Mouse (Mus musculus) thymus, adult 2 months (tissue): ENCODE measurements around the gene Myo3b. TPM values are rescaled to one million over a fixed set of nuclear protein-coding genes. Genes with fewer than 3 reads are reported as not detected.

Experiments
- DNase-seq: peaks from one replicate; pipeline ENCODE4 v3.0.0; 2021
- H3K27ac ChIP-seq: fragments of 200-500 bp; 2 replicates; pipeline ENCODE4 v1.5.1; 2012; ENCODE audit warnings: low read length, control low read depth; ENCODE audit not compliant: control insufficient read depth, insufficient read depth
- H3K27me3 ChIP-seq: fragments of 200-500 bp; 2 replicates; pipeline ENCODE4 v1.6.1; 2012; ENCODE audit warnings: mild to moderate bottlenecking, low read length, moderate library complexity, mixed read lengths; ENCODE audit not compliant: control insufficient read depth, insufficient read depth
- H3K36me3 ChIP-seq: fragments of 200-500 bp; 2 replicates; pipeline ENCODE4 v1.6.1; 2012; ENCODE audit warnings: mild to moderate bottlenecking, low read length, moderate library complexity; ENCODE audit not compliant: control insufficient read depth, insufficient read depth
- H3K4me1 ChIP-seq: fragments of 200-500 bp; replicated peaks from 2 replicates; pipeline ENCODE4 v1.6.1; 2012; ENCODE audit warnings: low read length; ENCODE audit not compliant: control insufficient read depth, insufficient read depth
- H3K4me3 ChIP-seq: fragments of 200-500 bp; 2 replicates; pipeline ENCODE4 v1.5.1; 2012; ENCODE audit warnings: mild to moderate bottlenecking, low read length, control low read depth, moderate library complexity; ENCODE audit not compliant: control insufficient read depth, insufficient read depth
- CTCF ChIP-seq: fragments of 200-500 bp; IDR thresholded peaks from 2 replicates; pipeline ENCODE4 v1.5.1; 2012; ENCODE audit warnings: mild to moderate bottlenecking, control low read depth, low read length, moderate library complexity, borderline replicate concordance; ENCODE audit not compliant: control insufficient read depth, poor library complexity, insufficient read depth; ENCODE audit errors: extremely low read depth
- POLR2A ChIP-seq: fragments of 200-500 bp; IDR thresholded peaks from 2 replicates; pipeline ENCODE4 v1.6.1; 2012; ENCODE audit warnings: mild to moderate bottlenecking, low read length, control low read depth, moderate library complexity; ENCODE audit not compliant: control insufficient read depth, poor library complexity, insufficient read depth; ENCODE audit errors: extremely low read depth
- whole genome bisulfite sequencing: fragments of 180-500 bp; shearing (Covaris S2); methylation state at CpG from one replicate; pipeline ENCODE4 v1.1.7; 2018; 5-methylcytosine and 5-hydroxymethylcytosine counted together
- polyA plus RNA-seq: library from polyadenylated mRNA; depleted of rRNA; stranded (reverse); fragments of >200 nt; gene quantifications from 2 replicates; pipeline ENCODE4 v1.2.3, GENCODE M21; 2012

The Myo3b gene
- polyA plus RNA-seq, 1 experiment = 0.94 TPM

GRCm38 (mm10) chr2:70415521-70415920 is 376.6 kb downstream of the Myo3b start:
- 97% methylated on average over 1 of the region's 1 CpGs for WGBS
- no peak for DNase-seq
- no peaks in the 10 kb centered on the region for H3K36me3 ChIP-seq
- no peaks in the 10 kb centered on the region for H3K27me3 ChIP-seq
- no peak overlapping the region for H3K4me3 ChIP-seq
- no peaks in the 10 kb centered on the region for H3K4me1 ChIP-seq
- H3K27ac ChIP-seq = no peak overlapping the region
- TF ChIP-seq CTCF = no peak
- TF ChIP-seq POLR2A = no peak

- TF ChIP-seq POLR2A (no peak), CTCF (no peak)
- no peak overlapping the region for H3K4me3 ChIP-seq
- 93% methylated on average over 6 of the region's 6 CpGs for WGBS
- no peaks in the 10 kb centered on the region for H3K4me1 ChIP-seq
- no peak overlapping the region for H3K27ac ChIP-seq
- no peak for DNase-seq
- H3K27me3 ChIP-seq = no peaks in the 10 kb centered on the region
- no peaks in the 10 kb centered on the region for H3K36me3 ChIP-seq
These were observed 380.4 kb downstream of the Myo3b start for GRCm38 (mm10) chr2:70419336-70419735.

GRCm38 (mm10) chr2:70421144-70421874 is 382.4 kb downstream of the Myo3b start:
- no peak for DNase-seq
- Histone ChIP-seq H3K36me3 (no peaks in the 10 kb centered on the region), H3K27me3 (no peaks in the 10 kb centered on the region), H3K4me1 (peaks cover 7% of the 10 kb centered on the region), H3K27ac (no peak overlapping the region), H3K4me3 (no peak overlapping the region)
- TF ChIP-seq POLR2A = no peak
- no peak for TF ChIP-seq CTCF
- WGBS = 87% methylated on average over 13 of the region's 13 CpGs

GRCm38 (mm10) chr2:70425611-70426010 is 386.7 kb downstream of the Myo3b start:
- Histone ChIP-seq H3K27me3 (no peaks in the 10 kb centered on the region), H3K4me3 (no peak overlapping the region), H3K36me3 (no peaks in the 10 kb centered on the region), H3K27ac (no peak overlapping the region), H3K4me1 (peaks cover 7% of the 10 kb centered on the region)
- peak; percentile 35 for DNase-seq
- WGBS = 47% methylated on average over 11 of the region's 11 CpGs
- TF ChIP-seq CTCF (no peak), POLR2A (no peak)

GRCm38 (mm10) chr2:70443035-70443434 is 404.1 kb downstream of the Myo3b start:
- no peak for DNase-seq
- TF ChIP-seq CTCF = no peak
- TF ChIP-seq POLR2A = no peak
- 19% methylated on average over 4 of the region's 4 CpGs for WGBS

GRCm38 (mm10) chr2:70444141-70444540 is 405.2 kb downstream of the Myo3b start:
- H3K4me3 ChIP-seq = no peak overlapping the region
- no peak for DNase-seq

More at GRCm38 (mm10) chr2:70443035-70443434, 404.1 kb downstream of the Myo3b start:
- Histone ChIP-seq H3K4me1 (no peaks in the 10 kb centered on the region), H3K4me3 (no peak overlapping the region), H3K36me3 (no peaks in the 10 kb centered on the region), H3K27me3 (no peaks in the 10 kb centered on the region), H3K27ac (no peak overlapping the region)

GRCm38 (mm10) chr2:70456205-70456604 is 417.3 kb downstream of the Myo3b start:
- 38% methylated on average over 12 of the region's 12 CpGs for WGBS

More at GRCm38 (mm10) chr2:70444141-70444540, 405.2 kb downstream of the Myo3b start:
- H3K4me1 ChIP-seq = no peaks in the 10 kb centered on the region
- no peaks in the 10 kb centered on the region for H3K36me3 ChIP-seq
- TF ChIP-seq POLR2A (no peak), CTCF (no peak)
- H3K27me3 ChIP-seq = no peaks in the 10 kb centered on the region
- WGBS = 11% methylated on average over 7 of the region's 7 CpGs
- H3K27ac ChIP-seq = no peak overlapping the region

More at GRCm38 (mm10) chr2:70456205-70456604, 417.3 kb downstream of the Myo3b start:
- no peak overlapping the region for H3K4me3 ChIP-seq
- H3K27me3 ChIP-seq = no peaks in the 10 kb centered on the region; the same call in 1 of the 2 replicates
- H3K36me3 ChIP-seq = no peaks in the 10 kb centered on the region
- H3K4me1 ChIP-seq = no peaks in the 10 kb centered on the region
- no peak overlapping the region for H3K27ac ChIP-seq
- DNase-seq = no peak
- no peak for TF ChIP-seq CTCF
- no peak for TF ChIP-seq POLR2A
